Mouse (Mus musculus) CH12.LX (cell line): Measurements from ENCODE around the gene Far2. TPM values are rescaled to one million over a fixed set of nuclear protein-coding genes. Genes with fewer than 3 reads are reported as not detected.
A peak's percentile ranks its signal among the peaks of the same experiment; 100 is the strongest.

ENCODE experiments used
- DNase-seq: peaks from one replicate; pipeline ENCODE4 v3.0.0-alpha.2; 2013; ENCODE audit errors: extremely low read depth
- H3K27ac ChIP-seq: 2 replicates; pipeline ENCODE4 v1.5.1; 2012; ENCODE audit warnings: low read depth, mild to moderate bottlenecking, control low read depth, moderate library complexity; ENCODE audit not compliant: insufficient read depth
- H3K27me3 ChIP-seq: replicated peaks from 2 replicates; pipeline ENCODE3; 2012; ENCODE audit warnings: inconsistent platforms
- H3K36me3 ChIP-seq, 2 experiments: replicated peaks in 1 of 2; 2 replicates each; pipeline versions ENCODE3 to v1.6.1; 2012; ENCODE audit warnings: inconsistent platforms in 1 of 2, low read length in 1 of 2, mild to moderate bottlenecking in 1 of 2, mixed read lengths in 1 of 2, moderate library complexity in 1 of 2; ENCODE audit not compliant: control insufficient read depth in 1 of 2, insufficient read depth in 1 of 2
- H3K4me1 ChIP-seq, 2 experiments: 2 replicates each; pipeline ENCODE4 v1.6.1; 2012; ENCODE audit warnings: inconsistent platforms in 1 of 2, moderate library complexity in 1 of 2; ENCODE audit not compliant: insufficient read depth in 2 of 2, control insufficient read depth in 1 of 2
- H3K4me2 ChIP-seq: 2 replicates; pipeline ENCODE4 v1.6.1; 2012; ENCODE audit warnings: low read depth, mild to moderate bottlenecking, control low read depth; ENCODE audit not compliant: poor library complexity, insufficient read depth, severe bottlenecking
- H3K4me3 ChIP-seq, 3 experiments: fragments of 150-350 bp in 1 of 3; sonication (generic) in 1 of 3; replicated peaks in 1 of 3; 2 replicates each; pipeline versions ENCODE3 to v1.5.1; 2011 to 2012; ENCODE audit warnings: low read depth in 2 of 3, low read length in 2 of 3, mild to moderate bottlenecking in 2 of 3, moderate library complexity in 2 of 3, control low read depth in 1 of 3, improper control_type of control experiment in 1 of 3, inconsistent platforms in 1 of 3, mixed read lengths in 1 of 3; ENCODE audit not compliant: poor library complexity in 1 of 3
- H3K79me2 ChIP-seq: replicated peaks from 2 replicates; pipeline ENCODE4 v1.6.1; 2012; ENCODE audit warnings: mild to moderate bottlenecking, moderate library complexity; ENCODE audit not compliant: control insufficient read depth, poor library complexity, insufficient read depth, severe bottlenecking; ENCODE audit errors: extremely low read depth
- H3K9ac ChIP-seq: 2 replicates; pipeline ENCODE4 v1.6.1; 2012; ENCODE audit warnings: low read depth, mild to moderate bottlenecking, control low read depth, moderate library complexity; ENCODE audit not compliant: insufficient read depth
- H3K9me3 ChIP-seq: replicated peaks from 2 replicates; pipeline ENCODE3; 2012; ENCODE audit warnings: low read length, inconsistent platforms, mixed read lengths
- BHLHE40 ChIP-seq: IDR thresholded peaks from 2 replicates; pipeline ENCODE4 v1.6.1; 2011; ENCODE audit warnings: mild to moderate bottlenecking, low read depth, low read length, improper control_type of control experiment
- CHD1 ChIP-seq: IDR thresholded peaks from 2 replicates; pipeline ENCODE4 v1.6.1; 2012; ENCODE audit warnings: low read depth, low read length, improper control_type of control experiment, inconsistent platforms
- GABPA ChIP-seq: IDR thresholded peaks from 2 replicates; pipeline ENCODE4 v1.6.1; 2012; ENCODE audit warnings: low read depth, low read length, improper control_type of control experiment, inconsistent platforms; ENCODE audit not compliant: insufficient replicate concordance
- JUN ChIP-seq: IDR thresholded peaks from 2 replicates; pipeline ENCODE4 v1.6.1; 2011; ENCODE audit warnings: low read depth, mild to moderate bottlenecking, low read length, improper control_type of control experiment, moderate library complexity; ENCODE audit not compliant: insufficient read depth
- MAZ ChIP-seq: IDR thresholded peaks from 2 replicates; pipeline ENCODE4 v1.6.1; 2012; ENCODE audit warnings: low read depth, mild to moderate bottlenecking, inconsistent platforms, low read length, improper control_type of control experiment, moderate library complexity
- MEF2A ChIP-seq: IDR thresholded peaks from 2 replicates; pipeline ENCODE4 v1.6.1; 2014; ENCODE audit warnings: low read depth, mild to moderate bottlenecking, inconsistent platforms, low read length, improper control_type of control experiment, borderline replicate concordance
- SIN3A ChIP-seq: IDR thresholded peaks from 2 replicates; pipeline ENCODE4 v1.6.1; 2012; ENCODE audit warnings: low read length, improper control_type of control experiment, inconsistent platforms
- ZKSCAN1 ChIP-seq: IDR thresholded peaks from 2 replicates; pipeline ENCODE4 v1.6.1; 2012; ENCODE audit warnings: low read depth, inconsistent platforms, low read length, improper control_type of control experiment, borderline replicate concordance
- ZMIZ1 ChIP-seq: IDR thresholded peaks from 2 replicates; pipeline ENCODE4 v1.6.1; 2012; ENCODE audit warnings: low read depth, mild to moderate bottlenecking, inconsistent platforms, low read length, improper control_type of control experiment
- ZNF384 ChIP-seq: IDR thresholded peaks from 2 replicates; pipeline ENCODE4 v1.6.1; 2012; ENCODE audit warnings: low read depth, low read length, improper control_type of control experiment, inconsistent platforms
- dilution Hi-C: fragments of 300-500 bp; cut with MboI; formaldehyde crosslinking; loops from 2 replicates; pipeline ENCODE4 v1.14.3; 2020; ENCODE audit warnings: low sequenced_read_pairs; ENCODE audit not compliant: extremely low pct_unique_long_range_greater_than_20kb, extremely low pct_ligation_motif_present
- in situ Hi-C: fragments of 300-500 bp; cut with MboI; formaldehyde crosslinking; loops from 3 replicates; pipeline ENCODE4 v1.14.3; 2019; ENCODE audit warnings: low sequenced_read_pairs, low pct_ligation_motif_present, low pct_unique_long_range_greater_than_20kb, mixed read lengths
- polyA plus RNA-seq: library from polyadenylated mRNA; unstranded; fragments of >175 nt; gene quantifications from 2 replicates; pipeline ENCODE4 v1.2.1, GENCODE M21; 2012; ENCODE audit warnings: low read depth; ENCODE audit not compliant: insufficient read length
- total RNA-seq, 2 experiments: library from RNA; depleted of rRNA; stranded (reverse); fragments of 300-350 nt in 1 of 2; fragments of >200 nt in 1 of 2; gene quantifications; 2 replicates each; pipeline ENCODE4 v1.2.3; 2012 to 2014

Gene Far2
- total and polyA plus RNA-seq, 3 experiments, result 0.51 to 1.6 TPM; not detected in 1

DNA sequence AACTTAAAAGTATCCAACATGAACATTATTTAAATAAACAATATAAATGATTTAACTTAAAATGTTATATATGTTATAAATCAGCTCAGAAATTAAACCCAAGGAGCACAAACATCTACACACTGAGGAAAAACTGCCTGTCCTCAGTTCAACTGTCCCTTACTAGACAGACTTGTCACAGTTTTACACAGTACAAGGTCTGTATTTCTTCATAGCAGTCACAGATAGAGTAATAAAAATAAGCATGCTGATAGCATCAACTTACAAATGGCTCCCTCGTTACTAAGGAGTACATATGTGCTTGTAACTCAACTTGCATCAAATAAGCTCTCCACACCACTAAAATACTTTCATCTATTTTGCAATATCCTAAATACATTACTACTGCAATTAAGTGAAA lies 158.1 kb downstream of the Far2 start (continued):
- no peak for TF ChIP-seq ZMIZ1

DNA sequence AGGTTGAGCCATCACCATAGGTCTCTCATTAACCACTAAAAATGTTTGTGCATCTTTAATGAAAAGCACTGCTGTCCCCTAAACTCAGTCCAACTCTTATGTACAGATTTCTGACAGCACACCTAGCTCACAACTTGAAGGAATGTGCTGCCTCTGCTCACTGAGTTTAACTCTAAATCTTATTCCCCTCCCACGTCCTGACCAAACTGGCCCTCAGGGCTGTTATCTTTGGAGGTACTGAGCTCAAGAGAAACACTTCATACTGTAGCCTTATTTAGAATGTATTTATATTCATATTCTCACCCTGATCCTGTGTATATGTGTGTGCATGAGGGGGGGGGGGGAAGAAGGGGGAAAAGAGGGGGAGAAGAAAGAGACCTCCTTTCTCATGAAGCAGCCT lies 160.5 kb downstream of the Far2 start:
- H3K4me2 ChIP-seq, result no peak overlapping the region
- in situ Hi-C loops (no loop called here), dilution Hi-C loops (no loop called here)
- no peak overlapping the region for H3K27ac ChIP-seq
- no peaks in the 10 kb centered on the region for H3K27me3 ChIP-seq
- peaks cover 0 to 33% of the 10 kb centered on the region in 2 experiments; a peak in 1 of 4 replicates for H3K4me1 ChIP-seq
- H3K9ac ChIP-seq, result no peak overlapping the region
- no peak overlapping the region for H3K4me3 ChIP-seq
- no peaks in the 10 kb centered on the region for H3K9me3 ChIP-seq
- no peak for DNase-seq
- peaks cover 13 to 54% of the 10 kb centered on the region in 2 experiments for H3K36me3 ChIP-seq
- H3K79me2 ChIP-seq, result peaks cover 58% of the 10 kb centered on the region
- TF ChIP-seq GABPA, result no peak
- no peak for TF ChIP-seq MAZ
- no peak for TF ChIP-seq JUN
- TF ChIP-seq BHLHE40, result no peak
- no peak for TF ChIP-seq MEF2A

DNA sequence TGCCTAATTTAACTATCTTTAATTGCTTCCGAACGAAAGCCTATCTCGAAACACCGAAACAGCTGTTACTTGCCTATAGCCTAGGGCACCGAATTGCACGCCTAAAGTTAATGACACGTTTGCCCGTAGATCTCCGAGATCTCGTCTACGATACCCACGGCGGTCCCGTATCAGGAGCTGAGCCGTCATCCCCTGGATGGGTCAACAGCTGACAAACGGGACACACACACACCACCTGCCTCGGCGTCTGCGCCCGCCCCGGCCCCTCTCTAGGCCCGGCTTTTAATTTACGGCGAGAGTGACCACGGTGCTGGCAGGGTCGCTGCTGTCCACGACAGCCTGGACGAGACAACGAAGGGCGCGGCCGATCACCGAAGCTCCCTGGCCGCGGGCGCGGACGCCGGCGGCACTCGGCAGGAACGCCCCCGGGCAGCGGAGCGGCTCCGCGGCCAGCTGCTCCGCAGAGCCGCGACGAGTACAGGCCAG lies 164.4 kb downstream of the Far2 start:
- no peak for DNase-seq
- Histone ChIP-seq H3K4me2 (peak overlapping the region; percentile 71), H3K4me3 (peak overlapping the region; percentile 89 to 95 (median 92)), H3K27ac (peak overlapping the region; percentile 51), H3K9me3 (no peaks in the 10 kb centered on the region), H3K27me3 (no peaks in the 10 kb centered on the region), H3K79me2 (peaks cover 64% of the 10 kb centered on the region), H3K36me3 (peaks cover 0 to 25% of the 10 kb centered on the region in 2 experiments), H3K9ac (peak overlapping the region; percentile 89), H3K4me1 (peaks cover 11 to 58% of the 10 kb centered on the region in 2 experiments)
- dilution Hi-C loops, result no loop called here
- TF ChIP-seq CHD1 (0 out of 2 replicates have a peak, but pooled peaks have one; percentile 32), SIN3A (peak; percentile 70; the same call in 1 of the 2 replicates), ZNF384 (no peak), ZKSCAN1 (no peak)
- in situ Hi-C loops, result loop anchor here (10.0 kb wide), 1 partner anchor 703 kb away; no protein-coding TSS in a partner anchor
